Mouse (Mus musculus): Measurements from ENCODE around the gene Gphb5.

GRCm38 (mm10) chr12:75387846-75388245, 28.7 kb downstream of the Gphb5 start:
- TF ChIP-seq POLR2A (IDR thresholded peaks at IDR 0.05; ENCODE audit: borderline replicate concordance, control insufficient read depth, low read depth, low read length) (no peak), CTCF (IDR thresholded peaks at IDR 0.05; ENCODE audit: control insufficient read depth, insufficient read depth, low read length) (no peak)

Measured in bone marrow, adult 2 months (tissue).